Mouse (Mus musculus) testis, adult 2 months (tissue): ENCODE measurements around the gene Atp2a1. TPM values are rescaled to one million over a fixed set of nuclear protein-coding genes. Genes with fewer than 3 reads are reported as not detected.
A peak's percentile ranks its signal among the peaks of the same experiment; 100 is the strongest.
"Not testable (repeated sequence)": the region's sequence is repeated elsewhere in the genome, so short reads cannot be mapped to it uniquely, and the experiment has no call there.

ENCODE experiments used
- H3K27ac ChIP-seq: fragments of 200-500 bp; 2 replicates; pipeline ENCODE4 v1.5.1; 2012; ENCODE audit warnings: low read depth, low read length; ENCODE audit not compliant: control insufficient read depth, insufficient read depth
- H3K27me3 ChIP-seq: fragments of 200-500 bp; 2 replicates; pipeline ENCODE4 v1.6.1; 2012; ENCODE audit warnings: mild to moderate bottlenecking, low read length, moderate library complexity; ENCODE audit not compliant: control insufficient read depth, insufficient read depth
- H3K36me3 ChIP-seq: fragments of 200-500 bp; 2 replicates; pipeline ENCODE4 v1.6.1; 2012; ENCODE audit warnings: mild to moderate bottlenecking, low read length; ENCODE audit not compliant: control insufficient read depth, insufficient read depth
- H3K4me1 ChIP-seq: fragments of 200-500 bp; 2 replicates; pipeline ENCODE4 v1.6.1; 2012; ENCODE audit warnings: low read length; ENCODE audit not compliant: control insufficient read depth, insufficient read depth
- H3K4me3 ChIP-seq: fragments of 200-500 bp; 2 replicates; pipeline ENCODE4 v1.5.1; 2012; ENCODE audit warnings: low read depth, mild to moderate bottlenecking, low read length, moderate library complexity, mixed read lengths; ENCODE audit not compliant: control insufficient read depth
- CTCF ChIP-seq: fragments of 200-500 bp; IDR thresholded peaks from 2 replicates; pipeline ENCODE4 v1.5.1; 2012; ENCODE audit warnings: low read depth, mild to moderate bottlenecking, inconsistent platforms, low read length, moderate library complexity; ENCODE audit not compliant: control insufficient read depth, insufficient read depth, insufficient replicate concordance
- POLR2A ChIP-seq: fragments of 200-500 bp; IDR thresholded peaks from 2 replicates; pipeline ENCODE4 v1.6.1; 2012; ENCODE audit warnings: low read depth, mild to moderate bottlenecking, inconsistent platforms, low read length, moderate library complexity; ENCODE audit not compliant: control insufficient read depth
- polyA plus RNA-seq: library from polyadenylated mRNA; depleted of rRNA; stranded (reverse); fragments of >200 nt; gene quantifications from 2 replicates; pipeline ENCODE4 v1.2.3, GENCODE M21; 2012; rRNA removed

Gene Atp2a1
- polyA plus RNA-seq, 1 experiment, result 1.5 TPM

DNA sequence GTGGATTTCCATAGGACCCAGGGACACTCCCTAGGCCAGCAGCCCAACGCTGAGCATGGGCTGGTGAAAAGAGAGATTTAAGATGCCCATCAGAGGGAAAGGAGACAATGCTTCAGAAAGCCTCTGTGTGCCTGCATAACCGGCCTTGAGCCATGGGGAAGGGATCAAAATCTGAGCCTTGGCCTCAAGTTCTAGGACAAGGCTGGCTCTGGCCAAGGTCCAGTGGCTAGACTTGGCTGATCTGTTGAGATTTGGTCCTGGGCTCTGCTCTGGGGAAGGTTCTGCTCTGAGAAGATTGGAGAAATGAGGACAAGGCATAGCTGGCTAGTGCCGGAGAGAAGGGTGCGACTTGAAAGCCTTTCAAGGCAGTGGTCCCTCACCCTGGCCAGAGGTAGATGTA lies 51.8 kb downstream of the Atp2a1 start:
- TF ChIP-seq POLR2A (no peak), CTCF (no peak)
- no peak overlapping the region for H3K27ac ChIP-seq
- no peak overlapping the region for H3K4me3 ChIP-seq
- H3K4me1 ChIP-seq, result no peaks in the 10 kb centered on the region
- no peaks in the 10 kb centered on the region for H3K27me3 ChIP-seq
- H3K36me3 ChIP-seq, result no peaks in the 10 kb centered on the region

DNA sequence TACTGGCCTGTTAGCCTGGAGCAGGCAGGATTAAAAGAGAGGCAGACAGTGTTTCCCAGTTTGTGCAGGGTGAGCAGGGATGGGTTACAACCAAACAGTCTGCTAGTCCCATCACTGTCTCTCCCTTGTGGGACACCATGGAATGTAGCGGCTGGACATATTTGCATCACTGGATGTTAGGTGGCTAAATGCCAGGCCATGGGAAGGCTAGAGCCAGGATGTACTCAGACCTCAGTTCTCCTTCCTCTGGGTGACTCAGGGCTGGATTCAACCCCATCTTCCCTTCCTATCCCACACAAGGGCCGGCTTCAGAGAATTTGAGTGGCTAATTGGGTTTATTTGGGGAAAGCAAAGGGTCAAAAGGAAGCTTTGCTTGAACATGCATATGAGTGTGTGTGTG lies 54.2 kb downstream of the Atp2a1 start:
- TF ChIP-seq POLR2A, result no peak
- no peak for TF ChIP-seq CTCF

DNA sequence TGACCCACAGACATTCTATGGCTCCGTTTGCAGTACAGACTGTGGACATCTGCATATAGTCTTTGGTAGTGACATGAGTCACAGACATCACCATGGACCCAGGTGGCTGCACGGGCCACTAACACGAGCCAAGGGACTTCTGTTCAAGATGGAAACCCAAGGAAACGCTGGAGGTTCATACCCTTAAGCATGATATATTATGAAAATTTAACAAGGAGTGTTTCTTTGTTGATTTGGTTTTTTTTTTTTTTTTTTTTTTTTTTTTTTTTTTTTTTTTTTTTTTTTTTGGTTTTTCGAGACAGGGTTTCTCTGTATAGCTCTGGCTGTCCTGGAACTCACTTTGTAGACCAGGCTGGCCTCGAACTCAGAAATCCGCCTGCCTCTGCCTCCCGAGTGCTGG lies 60.4 kb downstream of the Atp2a1 start:
- not testable (repeated sequence) for H3K27me3 ChIP-seq, H3K36me3 ChIP-seq, H3K4me1 ChIP-seq

More for the DNA sequence above, 54.2 kb downstream of the Atp2a1 start:
- H3K36me3 ChIP-seq, result no peaks in the 10 kb centered on the region
- no peak overlapping the region for H3K4me3 ChIP-seq
- no peak overlapping the region for H3K27ac ChIP-seq
- no peaks in the 10 kb centered on the region for H3K4me1 ChIP-seq
- no peaks in the 10 kb centered on the region for H3K27me3 ChIP-seq

DNA sequence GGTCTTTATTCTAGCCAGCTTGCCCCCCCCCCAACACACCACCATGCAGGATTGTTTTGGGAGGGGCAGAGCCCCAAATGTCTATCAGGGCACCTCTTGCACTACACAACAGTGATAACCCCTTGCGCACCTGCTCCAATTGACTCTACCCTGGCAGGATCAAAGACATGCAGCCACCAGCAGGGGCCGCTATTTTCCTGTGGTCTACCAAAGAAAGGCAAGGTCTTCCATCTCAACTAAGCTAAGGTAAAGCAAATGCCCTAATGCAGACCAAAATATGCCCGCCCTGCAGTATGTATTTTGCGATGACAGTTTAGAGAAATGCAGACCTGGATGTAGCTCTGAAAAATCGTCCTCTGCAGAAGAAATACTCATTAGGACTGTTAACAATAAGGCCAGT lies 63.4 kb downstream of the Atp2a1 start:
- no peaks in the 10 kb centered on the region for H3K27me3 ChIP-seq
- no peak for TF ChIP-seq POLR2A
- peak; percentile 59; the same call in 1 of the 2 replicates for TF ChIP-seq CTCF

More for the DNA sequence above, 60.4 kb downstream of the Atp2a1 start:
- not testable (repeated sequence) for H3K27ac ChIP-seq, H3K4me3 ChIP-seq

DNA sequence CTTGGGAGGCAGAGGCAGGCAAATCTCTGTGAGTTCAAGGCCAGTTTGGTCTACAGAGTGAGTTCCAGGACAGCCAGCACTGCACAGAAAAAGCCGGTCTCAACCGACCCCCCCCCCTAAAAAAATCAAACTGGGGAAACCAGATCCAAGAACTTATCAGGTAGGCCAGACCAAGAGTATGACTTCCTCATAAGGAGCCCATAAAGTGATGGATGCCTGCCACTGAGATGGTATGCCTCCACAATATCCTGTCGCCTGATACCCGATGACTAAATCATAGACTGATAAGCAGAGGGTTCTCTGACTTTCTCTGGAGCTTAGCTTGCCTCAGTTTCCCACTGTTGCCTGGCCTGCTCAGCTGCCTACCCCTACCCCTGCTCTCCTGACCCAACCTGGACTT lies 65.1 kb downstream of the Atp2a1 start:
- Histone ChIP-seq H3K36me3 (no peaks in the 10 kb centered on the region), H3K27me3 (no peaks in the 10 kb centered on the region)
- TF ChIP-seq CTCF (no peak), POLR2A (no peak)

More for the DNA sequence above, 63.4 kb downstream of the Atp2a1 start:
- H3K4me1 ChIP-seq, result no peaks in the 10 kb centered on the region; the same call in 1 of the 2 replicates
- H3K27ac ChIP-seq, result no peak overlapping the region
- H3K4me3 ChIP-seq, result no peak overlapping the region
- H3K36me3 ChIP-seq, result no peaks in the 10 kb centered on the region

DNA sequence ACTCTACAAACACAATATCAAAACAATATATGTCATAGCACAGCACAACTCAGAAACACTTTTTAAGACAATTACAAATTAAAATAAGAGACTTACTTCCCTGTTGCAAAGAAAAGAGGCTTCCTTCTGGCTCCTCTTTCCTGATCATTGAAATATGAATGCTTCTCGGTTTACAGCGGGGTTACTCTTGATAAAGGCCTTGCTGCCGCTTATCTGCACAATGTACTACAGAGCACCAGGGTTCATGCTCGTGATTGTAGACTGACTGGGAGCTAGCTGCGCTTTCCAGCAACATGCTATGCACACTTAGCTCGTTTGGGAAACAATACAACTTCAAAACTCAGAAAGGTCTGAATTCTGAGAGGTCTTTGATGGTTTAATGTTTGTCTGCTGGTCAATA lies 65.7 kb downstream of the Atp2a1 start:
- peak overlapping the region; percentile 57; the same call in 1 of the 2 replicates for H3K4me3 ChIP-seq
- H3K27ac ChIP-seq, result no peak overlapping the region
- no peaks in the 10 kb centered on the region; the same call in 1 of the 2 replicates for H3K4me1 ChIP-seq
- TF ChIP-seq CTCF (no peak), POLR2A (no peak)
- no peaks in the 10 kb centered on the region for H3K27me3 ChIP-seq
- H3K36me3 ChIP-seq, result no peaks in the 10 kb centered on the region

More for the DNA sequence above, 65.1 kb downstream of the Atp2a1 start:
- Histone ChIP-seq H3K27ac (no peak overlapping the region), H3K4me3 (no peak overlapping the region; the same call in none of the 2 replicates), H3K4me1 (no peaks in the 10 kb centered on the region; the same call in 1 of the 2 replicates)

DNA sequence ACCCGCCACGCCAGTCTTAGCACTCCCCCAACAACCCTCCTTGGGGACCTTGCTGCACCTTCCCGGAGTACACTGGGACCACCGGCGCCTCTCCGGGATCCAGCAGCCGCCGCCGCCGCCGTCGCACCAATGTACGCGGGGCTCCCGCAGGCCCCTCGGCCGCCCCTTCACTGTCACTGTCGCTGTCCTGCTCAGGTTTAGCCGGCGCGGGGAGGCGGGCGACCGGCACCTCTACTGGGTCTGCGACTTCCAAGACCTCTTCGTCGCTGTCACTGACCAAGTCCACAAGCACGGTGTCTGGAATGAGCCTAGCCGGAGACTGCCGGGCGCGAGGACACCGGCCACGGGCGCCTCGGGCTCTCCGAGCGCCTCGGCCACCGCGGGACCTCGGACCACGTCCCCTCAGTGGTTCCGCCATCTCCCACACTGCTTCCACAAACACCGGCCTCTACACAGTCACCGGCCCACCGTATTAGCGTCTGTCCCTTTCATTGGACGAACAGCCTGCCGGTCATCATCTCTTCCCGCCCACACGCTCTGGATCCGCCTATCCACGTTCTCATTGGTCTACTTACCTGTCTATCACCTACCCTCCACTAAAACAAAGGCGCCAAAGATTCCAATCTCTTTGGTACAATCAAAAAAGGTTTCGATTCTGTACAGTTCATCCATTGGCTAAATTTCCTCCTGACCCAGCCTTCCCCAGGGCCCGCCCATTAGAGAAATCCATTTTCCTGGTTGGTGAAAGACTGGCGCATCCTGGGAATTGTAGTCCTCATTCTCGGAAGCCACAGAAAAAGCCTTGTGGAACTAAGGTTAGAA lies 66.4 kb downstream of the Atp2a1 start, which contains the start of gene Nfatc2ip:
Gene Nfatc2ip, minus strand, starts transcription at position 440 of the 822 bp plus-strand sequence.
- H3K4me3 ChIP-seq, result peak within 1 kb of the TSS; percentile 94
- H3K4me1 ChIP-seq, result no peaks in the 10 kb centered on the region; the same call in 1 of the 2 replicates
- no peaks in the 10 kb centered on the region for H3K36me3 ChIP-seq
- no peak for TF ChIP-seq CTCF
- peak; percentile 100 for TF ChIP-seq POLR2A
- H3K27me3 ChIP-seq, result no peaks in the 10 kb centered on the region
- H3K27ac ChIP-seq, result peak within 1 kb of the TSS; percentile 72

Other genes starting within 250 kb of the Atp2a1 start
- gene Sbk1, start 190.5 kb downstream of the Atp2a1 start, polyA plus RNA-seq, result 8.8 and 9.9 TPM in 2 replicates
- 0.53 and 0.57 TPM in 2 replicates for gene Lat, start 93.5 kb downstream of the Atp2a1 start, polyA plus RNA-seq
- 30.9 and 44.2 TPM in 2 replicates for gene Spns1, start 85.7 kb downstream of the Atp2a1 start, polyA plus RNA-seq
- gene Nfatc2ip, start 66.4 kb downstream of the Atp2a1 start, polyA plus RNA-seq, result 39.4 and 41.3 TPM in 2 replicates
- gene Cd19, start 48.2 kb downstream of the Atp2a1 start, polyA plus RNA-seq, result 1.8 TPM in 2 replicates
- 17.6 and 17.7 TPM in 2 replicates for gene Rabep2, start 34.3 kb downstream of the Atp2a1 start, polyA plus RNA-seq
- gene Sh2b1, start 12.3 kb upstream of the Atp2a1 start, polyA plus RNA-seq, result 39.2 and 41.1 TPM in 2 replicates
- 43.5 and 50.2 TPM in 2 replicates for gene Tufm, start 24.3 kb upstream of the Atp2a1 start, polyA plus RNA-seq
- 666 and 681 TPM in 2 replicates for gene Atxn2l, start 40.3 kb upstream of the Atp2a1 start, polyA plus RNA-seq
- 144 and 157 TPM in 2 replicates for gene Eif3c, start 103.3 kb upstream of the Atp2a1 start, polyA plus RNA-seq
- 0.16 and 1.3 TPM in 2 replicates for gene Apobr, start 121.8 kb upstream of the Atp2a1 start, polyA plus RNA-seq
- 34.9 and 42.7 TPM in 2 replicates for gene Cln3, start 122.7 kb upstream of the Atp2a1 start, polyA plus RNA-seq
- gene Il27, start 131.8 kb upstream of the Atp2a1 start, polyA plus RNA-seq, result not detected in 2 replicates
- gene Nupr1, start 167.8 kb upstream of the Atp2a1 start, polyA plus RNA-seq, result 1.4 and 2.6 TPM in 2 replicates
- 405 and 485 TPM in 2 replicates for gene Sgf29, start 186.2 kb upstream of the Atp2a1 start, polyA plus RNA-seq
- gene Sult1a1, start 213.3 kb upstream of the Atp2a1 start, polyA plus RNA-seq, result 5.8 and 7.1 TPM in 2 replicates
- 35.7 and 38.7 TPM in 2 replicates for gene Bola2, start 232.3 kb upstream of the Atp2a1 start, polyA plus RNA-seq
- gene Slx1b, start 232.7 kb upstream of the Atp2a1 start, polyA plus RNA-seq, result 8.3 and 9.5 TPM in 2 replicates
- gene Coro1a, start 244.7 kb upstream of the Atp2a1 start, polyA plus RNA-seq, result 2.5 and 2.6 TPM in 2 replicates